Mouse (Mus musculus): ENCODE results near the gene Spred2.

DNA sequence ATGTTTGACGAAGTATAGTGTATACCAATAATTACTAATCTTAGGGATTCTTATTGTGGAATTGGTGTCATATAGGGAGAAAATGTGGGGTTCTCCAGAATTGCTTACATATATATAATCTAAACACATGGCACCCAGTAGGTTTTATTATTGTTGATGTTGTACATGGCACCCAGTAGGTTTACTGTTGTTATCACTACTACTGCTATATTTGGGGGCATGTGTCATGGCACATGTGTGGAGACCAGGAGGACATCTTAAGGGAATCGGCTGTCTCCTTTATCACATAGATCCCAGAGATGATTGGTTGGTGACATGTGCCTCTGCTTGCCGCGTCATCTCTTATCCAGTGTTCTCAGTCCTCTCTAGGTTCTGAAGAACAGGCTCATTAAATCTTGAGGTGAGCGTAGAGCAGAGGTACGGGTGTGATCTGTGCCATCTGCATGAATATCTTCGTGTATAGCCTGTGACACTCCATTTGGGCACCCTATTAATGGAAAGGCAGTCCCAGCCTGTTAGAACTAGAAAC, 70.2 kb downstream of the Spred2 start:
- TF ChIP-seq CTCF (IDR thresholded peaks at IDR 0.05; ENCODE audit: low read depth) = no peak
- no peak for TF ChIP-seq EP300 (optimal IDR thresholded peaks at IDR 0.05)

Data from stomach, postnatal 0 days (tissue).